Mouse (Mus musculus): ENCODE results near the gene Rin2.
"Not testable (repeated sequence)": the region's sequence is repeated elsewhere in the genome, so short reads cannot be mapped to it uniquely, and the experiment has no call there.

The Rin2 gene

GRCm38 (mm10) chr2:145866238-145866637 is 191.2 kb downstream of the Rin2 start:
- no peak for DNase-seq

GRCm38 (mm10) chr2:145866695-145867449 is 191.9 kb downstream of the Rin2 start:
- no peak for DNase-seq

- DNase-seq = no peak
These were observed 196.3 kb downstream of the Rin2 start for GRCm38 (mm10) chr2:145871308-145871707.

- no peak for DNase-seq
These were observed 197.1 kb downstream of the Rin2 start for GRCm38 (mm10) chr2:145872099-145872498.

- no peak for DNase-seq
These were observed 198.9 kb downstream of the Rin2 start for GRCm38 (mm10) chr2:145873953-145874352.

- no peak for DNase-seq
These were observed 200.0 kb downstream of the Rin2 start for GRCm38 (mm10) chr2:145874879-145875482.

- no peak for DNase-seq
These were observed 202.2 kb downstream of the Rin2 start for GRCm38 (mm10) chr2:145877191-145877590.

- peak; percentile 31 for DNase-seq
These were observed 206.1 kb downstream of the Rin2 start for GRCm38 (mm10) chr2:145880887-145881747.

- DNase-seq = no peak
These were observed 206.9 kb downstream of the Rin2 start for GRCm38 (mm10) chr2:145881932-145882331.

GRCm38 (mm10) chr2:145882398-145882797 is 207.4 kb downstream of the Rin2 start:
- DNase-seq = no peak

- peak; percentile 72 for DNase-seq
These were observed 209.3 kb downstream of the Rin2 start for GRCm38 (mm10) chr2:145884036-145884912.

- DNase-seq = peak; percentile 40
These were observed 210.1 kb downstream of the Rin2 start for GRCm38 (mm10) chr2:145884913-145885785.

- peak; percentile 76 for DNase-seq
These were observed 213.1 kb downstream of the Rin2 start for GRCm38 (mm10) chr2:145887937-145888765.

- DNase-seq = no peak
These were observed 213.9 kb downstream of the Rin2 start for GRCm38 (mm10) chr2:145888766-145889480.

- no peak for DNase-seq
These were observed 215.6 kb downstream of the Rin2 start for GRCm38 (mm10) chr2:145890571-145890970.

- no peak for DNase-seq
These were observed 218.7 kb downstream of the Rin2 start for GRCm38 (mm10) chr2:145893756-145894155.

GRCm38 (mm10) chr2:145898106-145898505 is 223.1 kb downstream of the Rin2 start:
- DNase-seq = no peak

GRCm38 (mm10) chr2:145900318-145900717 is 225.3 kb downstream of the Rin2 start:
- DNase-seq = not testable (repeated sequence)

GRCm38 (mm10) chr2:145901861-145902260 is 226.8 kb downstream of the Rin2 start, which contains the start of gene Naa20:
Gene Naa20, plus strand, starts transcription at chr2:145902099.
- DNase-seq = no peak

Measured in kidney, postnatal 14 days (tissue).